Mouse (Mus musculus) kidney, embryonic 16.5 days (tissue): ENCODE results near the gene Ackr2. TPM values are rescaled to one million over a fixed set of nuclear protein-coding genes. Genes with fewer than 3 reads are reported as not detected.

Experiments
- ATAC-seq: fragments of 200-750 bp; cut with Nextera tagmentation; 2 replicates; pipeline ENCODE4 v1.8.0; 2017; ENCODE audit warnings: moderate TSS enrichment; ENCODE audit not compliant: low FRiP score, low TSS enrichment
- H3K27ac ChIP-seq: fragments of 300-500 bp; sonication (generic); 2 replicates; pipeline ENCODE4 v1.5.1; 2014; ENCODE audit warnings: low read length
- H3K27me3 ChIP-seq: fragments of 300-500 bp; sonication (generic); 2 replicates; pipeline ENCODE4 v1.6.1; 2014; ENCODE audit warnings: low read length, control low read depth, mixed read lengths; ENCODE audit not compliant: insufficient read depth
- H3K36me3 ChIP-seq: fragments of 300-500 bp; sonication (generic); 2 replicates; pipeline ENCODE4 v1.6.1; 2014; ENCODE audit warnings: low read length, control low read depth, mixed read lengths; ENCODE audit not compliant: insufficient read depth
- H3K4me1 ChIP-seq: fragments of 300-500 bp; sonication (generic); 2 replicates; pipeline ENCODE4 v1.6.1; 2014; ENCODE audit warnings: low read length, control low read depth, mixed read lengths; ENCODE audit not compliant: insufficient read depth
- H3K4me2 ChIP-seq: fragments of 300-500 bp; sonication (generic); replicated peaks from 2 replicates; pipeline ENCODE4 v1.6.1; 2014; ENCODE audit warnings: low read depth, low read length
- H3K4me3 ChIP-seq: fragments of 300-500 bp; sonication (generic); 2 replicates; pipeline ENCODE4 v1.5.1; 2014; ENCODE audit warnings: mild to moderate bottlenecking, low read length
- H3K9ac ChIP-seq: fragments of 300-500 bp; sonication (generic); replicated peaks from 2 replicates; pipeline ENCODE4 v1.6.1; 2014; ENCODE audit warnings: low read length
- H3K9me3 ChIP-seq: fragments of 300-500 bp; sonication (generic); 2 replicates; pipeline ENCODE4 v1.6.1; 2016; ENCODE audit warnings: low read length, control low read depth
- WGBS: fragments of 180-500 bp; shearing (Covaris S2); extraction: QIAGEN DNeasy Blood & Tissue Kit; methylation state at CpG from one replicate; pipeline ENCODE4 v1.1.7; 2014; 5-methylcytosine and 5-hydroxymethylcytosine counted together
- polyA plus RNA-seq: library from polyadenylated mRNA; unstranded; fragments of >200 nt; fragmentation: Nextera tagmentation; extraction: Ambion mirVana; gene quantifications from 2 replicates; pipeline ENCODE4 v1.2.1, GENCODE M21; 2015

The Ackr2 gene
- polyA plus RNA-seq, 1 experiment from 2014 or later = 0.90 TPM

DNA sequence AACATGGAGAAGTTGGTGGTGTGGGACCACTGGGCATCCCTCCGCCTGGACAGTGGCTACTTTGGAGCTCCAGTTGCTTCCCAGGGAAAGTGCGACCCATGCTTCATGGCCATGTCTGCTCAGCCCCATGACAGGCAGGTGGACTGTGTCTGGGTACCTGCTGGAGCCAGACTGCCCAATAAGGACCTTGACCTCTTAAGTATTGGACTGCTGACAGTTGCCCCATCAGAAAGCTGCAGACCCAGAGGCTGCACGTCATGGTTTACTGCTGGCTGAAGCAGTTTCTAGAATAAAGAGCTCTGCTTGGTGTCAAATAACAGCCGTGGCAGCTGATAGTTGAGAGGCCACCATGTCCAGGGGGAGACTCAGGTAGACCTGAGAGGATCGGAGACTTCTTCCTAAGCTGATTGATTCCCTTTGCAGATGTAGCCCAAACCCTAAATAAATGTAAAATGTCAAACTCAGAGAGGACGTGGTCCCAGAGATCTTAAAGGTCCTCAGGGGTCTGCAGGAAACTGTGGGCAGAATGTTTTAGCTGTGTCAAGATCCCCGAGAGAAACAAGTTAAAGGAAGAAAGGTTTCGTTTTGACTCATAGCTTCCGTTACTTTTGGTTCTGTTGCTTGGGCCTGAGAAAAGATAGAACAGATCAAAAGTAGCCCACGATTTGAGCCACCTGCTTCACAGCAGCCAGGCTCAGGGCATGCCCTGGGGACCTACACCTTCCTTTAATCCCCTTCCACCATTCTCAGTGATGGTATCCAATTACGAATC lies 28.7 kb downstream of the Ackr2 start:
- Histone ChIP-seq H3K27me3 (no peaks in the 10 kb centered on the region), H3K9me3 (no peaks in the 10 kb centered on the region), H3K4me3 (no peak overlapping the region), H3K4me1 (no peaks in the 10 kb centered on the region), H3K4me2 (no peak overlapping the region), H3K9ac (no peak overlapping the region), H3K36me3 (no peaks in the 10 kb centered on the region), H3K27ac (no peak overlapping the region)
- no peak for ATAC-seq
- WGBS = 39% methylated on average over 11 of the region's 11 CpGs

- ATAC-seq = no peak
- Histone ChIP-seq H3K9ac (no peak overlapping the region), H3K36me3 (no peaks in the 10 kb centered on the region), H3K27me3 (no peaks in the 10 kb centered on the region), H3K4me3 (no peak overlapping the region), H3K4me1 (no peaks in the 10 kb centered on the region), H3K4me2 (no peak overlapping the region), H3K9me3 (no peaks in the 10 kb centered on the region), H3K27ac (no peak overlapping the region)
- 83% methylated on average over 7 of the region's 7 CpGs for WGBS
Measured at GRCm38 (mm10) chr9:121927721-121928120, 29.6 kb downstream of the Ackr2 start.

DNA sequence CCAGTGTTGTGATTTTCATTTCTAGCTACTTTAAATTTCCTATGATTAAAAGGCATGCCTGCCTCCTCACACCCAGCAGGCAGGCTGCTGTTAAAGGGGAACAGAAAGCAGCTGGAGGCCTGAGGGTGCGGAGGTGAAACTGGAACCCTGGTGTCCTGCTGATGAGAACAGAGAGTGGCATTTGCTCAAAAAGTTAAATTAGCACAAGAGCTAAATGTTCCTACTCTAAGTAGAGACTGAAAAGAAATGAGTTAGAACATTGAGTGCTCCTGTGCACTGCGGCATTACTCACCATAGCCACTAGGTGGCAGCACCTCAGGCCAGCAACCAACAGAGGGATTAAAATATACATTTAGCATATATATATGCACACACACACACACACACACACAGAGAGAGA lies 30.3 kb downstream of the Ackr2 start:
- Histone ChIP-seq H3K27ac (no peak overlapping the region), H3K9ac (no peak overlapping the region), H3K4me3 (no peak overlapping the region), H3K9me3 (no peaks in the 10 kb centered on the region), H3K4me1 (no peaks in the 10 kb centered on the region), H3K36me3 (no peaks in the 10 kb centered on the region), H3K27me3 (no peaks in the 10 kb centered on the region), H3K4me2 (no peak overlapping the region)
- no peak for ATAC-seq
- WGBS = 32% methylated on average over 2 of the region's 2 CpGs

DNA sequence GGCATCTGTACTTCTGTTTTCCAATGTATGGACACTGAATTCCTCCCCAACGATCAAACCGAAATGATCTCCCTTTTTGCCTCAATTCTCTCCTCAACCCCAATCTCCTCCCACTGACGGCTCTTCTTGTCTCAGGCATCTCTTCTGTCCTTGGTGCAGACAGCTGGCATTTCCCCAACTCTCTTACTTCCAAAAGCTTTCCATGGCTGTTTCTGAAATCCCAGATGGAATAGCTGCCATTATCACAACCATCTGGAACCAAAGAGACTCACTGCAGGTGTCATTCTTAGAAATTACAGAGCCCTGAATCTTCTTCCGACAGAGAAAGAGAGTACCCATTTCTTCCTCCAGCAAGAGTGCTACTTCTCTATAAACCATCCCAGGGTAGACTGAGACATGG lies 36.7 kb downstream of the Ackr2 start:
- ATAC-seq = no peak
- no peak overlapping the region for H3K9ac ChIP-seq
- 77% methylated on average over 4 of the region's 4 CpGs for WGBS
- H3K27me3 ChIP-seq = no peaks in the 10 kb centered on the region
- no peaks in the 10 kb centered on the region for H3K36me3 ChIP-seq
- no peaks in the 10 kb centered on the region for H3K9me3 ChIP-seq
- no peak overlapping the region for H3K4me3 ChIP-seq
- no peak overlapping the region for H3K4me2 ChIP-seq
- H3K27ac ChIP-seq = no peak overlapping the region
- no peaks in the 10 kb centered on the region for H3K4me1 ChIP-seq

DNA sequence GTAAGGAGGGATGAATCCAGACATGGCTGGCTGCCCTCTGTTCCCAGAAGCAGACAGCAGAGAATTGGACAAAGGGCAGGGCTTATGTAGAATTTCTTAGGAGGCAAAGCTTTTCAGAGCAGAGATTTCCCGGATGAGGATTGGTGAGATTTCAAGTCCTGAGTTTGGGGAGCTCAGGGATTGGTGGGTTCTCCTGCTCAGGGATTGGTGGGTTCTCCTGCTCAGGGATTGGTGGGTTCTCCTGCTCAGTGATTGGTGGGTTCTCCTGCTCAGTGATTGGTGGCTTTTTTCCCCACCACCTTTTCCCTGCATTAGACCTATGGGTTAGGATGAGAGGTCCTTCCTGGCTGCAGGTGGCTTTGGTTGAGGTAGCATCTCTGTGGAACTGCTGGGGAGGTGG lies 38.8 kb downstream of the Ackr2 start:
- Histone ChIP-seq H3K4me2 (no peak overlapping the region), H3K4me3 (no peak overlapping the region), H3K4me1 (no peaks in the 10 kb centered on the region), H3K27me3 (no peaks in the 10 kb centered on the region), H3K9ac (no peak overlapping the region), H3K27ac (no peak overlapping the region), H3K36me3 (0 out of 2 replicates have a peak, but pooled peaks cover 2% of the 10 kb centered on the region), H3K9me3 (no peaks in the 10 kb centered on the region)
- no peak; the same call in 1 of the 2 replicates for ATAC-seq
- 87% methylated on average over 1 of the region's 1 CpGs for WGBS

GRCm38 (mm10) chr9:121937451-121937864 lies 39.3 kb downstream of the Ackr2 start:
- peak; percentile 46; the same call in 1 of the 2 replicates for ATAC-seq
- peak overlapping the region; percentile 53 for H3K4me3 ChIP-seq
- peak overlapping the region; percentile 52 for H3K4me2 ChIP-seq
- H3K4me1 ChIP-seq = no peaks in the 10 kb centered on the region
- 0 out of 2 replicates have a peak, but pooled peaks cover 2% of the 10 kb centered on the region for H3K36me3 ChIP-seq
- no peak overlapping the region for H3K27ac ChIP-seq
- H3K27me3 ChIP-seq = no peaks in the 10 kb centered on the region
- WGBS = 51% methylated on average over 6 of the region's 6 CpGs
- H3K9ac ChIP-seq = 0 out of 2 replicates have a peak overlapping the region, but pooled peaks have one; percentile 50
- H3K9me3 ChIP-seq = no peaks in the 10 kb centered on the region

DNA sequence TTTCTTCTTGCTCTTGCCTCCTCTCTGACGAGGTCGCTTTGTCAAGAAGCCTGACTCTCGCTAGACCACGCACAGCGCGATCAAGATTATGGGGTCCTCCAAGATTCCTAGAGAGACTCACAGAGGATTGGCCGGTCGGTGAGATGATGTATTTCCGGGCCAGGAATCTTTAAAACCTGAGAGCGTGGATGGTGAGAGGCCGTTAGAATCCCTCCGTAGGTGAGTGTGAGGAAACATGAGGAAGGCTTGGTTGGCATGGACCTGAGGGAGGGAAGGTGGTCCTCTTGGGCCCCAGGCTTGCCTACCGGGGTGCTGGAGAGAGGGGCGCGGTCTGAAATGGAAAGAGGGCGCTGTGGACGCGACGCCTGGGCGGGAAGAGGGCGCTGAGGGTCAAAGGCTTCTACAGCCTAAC lies 39.8 kb downstream of the Ackr2 start:
- 0 out of 2 replicates have a peak, but pooled peaks cover 2% of the 10 kb centered on the region for H3K36me3 ChIP-seq
- peak overlapping the region; percentile 52 for H3K4me2 ChIP-seq
- no peaks in the 10 kb centered on the region for H3K27me3 ChIP-seq
- ATAC-seq = peak; percentile 76
- peak overlapping the region; percentile 65 for H3K9ac ChIP-seq
- no peaks in the 10 kb centered on the region for H3K4me1 ChIP-seq
- H3K27ac ChIP-seq = no peak overlapping the region
- 53% methylated on average over 21 of the region's 21 CpGs for WGBS
- H3K4me3 ChIP-seq = peak overlapping the region; percentile 53
- H3K9me3 ChIP-seq = no peaks in the 10 kb centered on the region

DNA sequence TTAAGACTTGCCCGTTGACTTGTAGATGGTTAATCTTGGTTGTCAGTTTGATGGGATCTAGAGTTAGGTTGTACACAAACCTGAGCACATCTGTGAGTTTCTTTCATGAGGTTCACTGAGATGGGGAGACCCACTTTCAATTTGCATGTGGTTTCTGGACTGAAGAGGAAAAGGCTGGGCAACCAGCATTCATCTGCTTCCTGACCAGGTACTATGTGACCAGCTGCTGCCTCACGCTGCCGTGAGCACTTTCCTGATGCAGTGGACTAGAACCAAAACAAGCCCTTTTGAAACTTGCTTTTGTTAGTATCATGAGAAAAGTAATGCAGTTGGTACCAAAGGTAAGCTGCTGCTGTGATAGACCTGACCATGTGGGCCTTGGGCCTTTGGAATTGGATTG lies 44.9 kb downstream of the Ackr2 start:
- Histone ChIP-seq H3K4me1 (no peaks in the 10 kb centered on the region), H3K27me3 (no peaks in the 10 kb centered on the region), H3K4me2 (no peak overlapping the region), H3K36me3 (0 out of 2 replicates have a peak, but pooled peaks cover 2% of the 10 kb centered on the region), H3K4me3 (no peak overlapping the region), H3K27ac (no peak overlapping the region), H3K9me3 (no peaks in the 10 kb centered on the region), H3K9ac (no peak overlapping the region)
- ATAC-seq = no peak
- 76% methylated on average over 3 of the region's 3 CpGs for WGBS

DNA sequence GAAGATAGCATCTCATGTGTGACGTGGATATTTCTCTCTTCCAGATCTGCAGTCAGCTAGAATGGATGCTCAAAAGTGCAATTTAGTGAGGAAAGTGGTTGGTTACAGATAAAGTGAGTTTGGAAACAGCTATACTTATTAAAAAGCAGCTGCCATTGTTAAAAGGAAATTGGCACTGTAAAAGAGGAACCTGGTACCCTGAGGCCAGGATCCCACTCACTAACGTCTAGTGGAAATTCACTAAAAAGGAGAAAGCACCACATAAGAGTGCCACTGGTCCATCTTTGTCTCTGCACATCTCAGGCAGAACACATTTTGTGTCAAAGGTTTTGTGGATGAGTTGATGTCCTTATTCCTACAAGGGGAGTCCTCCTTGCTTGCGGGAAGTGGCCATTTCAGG lies 45.5 kb downstream of the Ackr2 start:
- H3K27ac ChIP-seq = no peak overlapping the region
- no peak overlapping the region for H3K4me2 ChIP-seq
- H3K36me3 ChIP-seq = 0 out of 2 replicates have a peak, but pooled peaks cover 2% of the 10 kb centered on the region
- H3K9ac ChIP-seq = no peak overlapping the region
- no peaks in the 10 kb centered on the region for H3K9me3 ChIP-seq
- H3K4me3 ChIP-seq = no peak overlapping the region
- no peaks in the 10 kb centered on the region for H3K4me1 ChIP-seq
- no peaks in the 10 kb centered on the region for H3K27me3 ChIP-seq
- 78% methylated on average over 3 of the region's 3 CpGs for WGBS
- no peak for ATAC-seq

GRCm38 (mm10) chr9:121947784-121948183 lies 49.6 kb downstream of the Ackr2 start:
- Histone ChIP-seq H3K4me3 (no peak overlapping the region), H3K27ac (no peak overlapping the region), H3K9ac (no peak overlapping the region), H3K4me1 (peaks cover 12% of the 10 kb centered on the region), H3K27me3 (no peaks in the 10 kb centered on the region), H3K36me3 (no peaks in the 10 kb centered on the region), H3K9me3 (no peaks in the 10 kb centered on the region), H3K4me2 (no peak overlapping the region)
- ATAC-seq = no peak
- WGBS = 5% methylated on average over 4 of the region's 4 CpGs
